Mouse (Mus musculus): ENCODE measurements around the gene Cluh. TPM values are rescaled to one million over a fixed set of nuclear protein-coding genes. Genes with fewer than 3 reads are reported as not detected.

Gene Cluh
- polyA plus RNA-seq, 1 experiment from 2014 or later = 22.5 TPM

GRCm38 (mm10) chr11:74649647-74650551 is 604 bp downstream of the Cluh start:
- H3K27me3 ChIP-seq = no peaks in the 10 kb centered on the region
- peak overlapping the region; percentile 98 for H3K4me3 ChIP-seq
- H3K27ac ChIP-seq = peak overlapping the region; percentile 57
- peak overlapping the region; percentile 89 for H3K9ac ChIP-seq
- WGBS = under 1% methylated on average over 46 of the region's 53 CpGs
- no peaks in the 10 kb centered on the region for H3K9me3 ChIP-seq
- H3K4me1 ChIP-seq = peaks cover 41% of the 10 kb centered on the region
- peak overlapping the region; percentile 89 for H3K4me2 ChIP-seq
- ATAC-seq (ENCODE audit: insufficient number of reproducible peaks, insufficient read depth, low FRiP score, low TSS enrichment, low read depth) = 0 out of 2 replicates have a peak, but pooled peaks have one; percentile 29
- peaks cover 6% of the 10 kb centered on the region for H3K36me3 ChIP-seq

DNA sequence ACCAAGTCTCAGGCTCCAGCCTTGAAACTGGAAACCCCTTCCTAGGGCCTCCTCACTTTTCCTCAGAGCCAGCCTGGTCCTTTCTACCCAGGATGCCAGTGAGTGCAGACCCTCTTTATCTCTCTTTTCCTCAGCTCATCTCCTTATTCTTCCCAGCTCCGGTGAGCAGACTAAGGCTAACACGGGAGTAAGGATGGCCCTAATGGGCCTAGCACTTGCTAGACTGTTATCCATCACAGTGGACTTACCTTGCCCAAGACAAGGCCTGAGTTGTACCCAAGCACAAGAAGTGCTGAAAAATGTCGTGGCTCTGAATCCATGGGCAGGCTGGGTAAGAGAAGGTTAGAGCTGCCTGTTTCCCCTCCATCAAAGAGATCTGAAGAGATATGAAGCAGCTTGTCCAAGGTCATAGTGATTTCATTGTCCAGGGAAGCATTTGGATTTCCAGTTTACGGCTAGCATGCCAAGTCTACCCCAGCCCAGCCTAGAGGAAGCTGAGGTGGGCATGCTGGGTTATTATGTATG is 1.3 kb downstream of the Cluh start:
- ATAC-seq (ENCODE audit: insufficient number of reproducible peaks, insufficient read depth, low FRiP score, low TSS enrichment, low read depth) = no peak
- Histone ChIP-seq H3K27me3 (no peaks in the 10 kb centered on the region), H3K4me1 (peaks cover 41% of the 10 kb centered on the region), H3K36me3 (peaks cover 6% of the 10 kb centered on the region), H3K4me2 (peak overlapping the region; percentile 89), H3K9me3 (no peaks in the 10 kb centered on the region), H3K27ac (peak overlapping the region; percentile 57), H3K9ac (peak overlapping the region; percentile 89), H3K4me3 (peak overlapping the region; percentile 98)
- 61% methylated on average over 4 of the region's 4 CpGs for whole genome bisulfite sequencing

- no peak for ATAC-seq (ENCODE audit: insufficient number of reproducible peaks, insufficient read depth, low FRiP score, low TSS enrichment, low read depth)
- 67% methylated on average over 4 of the region's 4 CpGs for WGBS
- H3K9me3 ChIP-seq = peaks cover 2% of the 10 kb centered on the region; the same call in 1 of the 2 replicates
These were observed 3.5 kb downstream of the Cluh start for GRCm38 (mm10) chr11:74652791-74653191.

GRCm38 (mm10) chr11:74653385-74653784 is 4.1 kb downstream of the Cluh start:
- Histone ChIP-seq H3K9me3 (peaks cover 8% of the 10 kb centered on the region; the same call in 1 of the 2 replicates), H3K36me3 (peaks cover 28% of the 10 kb centered on the region), H3K4me3 (no peak overlapping the region), H3K9ac (peak overlapping the region; percentile 49), H3K27me3 (no peaks in the 10 kb centered on the region), H3K4me1 (peaks cover 41% of the 10 kb centered on the region), H3K4me2 (no peak overlapping the region), H3K27ac (no peak overlapping the region)
- WGBS = 47% methylated on average over 6 of the region's 6 CpGs
- no peak for ATAC-seq (ENCODE audit: insufficient number of reproducible peaks, insufficient read depth, low FRiP score, low TSS enrichment, low read depth)

More at GRCm38 (mm10) chr11:74652791-74653191, 3.5 kb downstream of the Cluh start:
- H3K27ac ChIP-seq = no peak overlapping the region
- peaks cover 22% of the 10 kb centered on the region for H3K36me3 ChIP-seq
- no peaks in the 10 kb centered on the region for H3K27me3 ChIP-seq
- H3K4me1 ChIP-seq = peaks cover 41% of the 10 kb centered on the region
- no peak overlapping the region for H3K4me2 ChIP-seq
- H3K4me3 ChIP-seq = no peak overlapping the region
- H3K9ac ChIP-seq = no peak overlapping the region

- no peaks in the 10 kb centered on the region for H3K27me3 ChIP-seq
- 87% methylated on average over 3 of the region's 3 CpGs for WGBS
- H3K4me2 ChIP-seq = no peak overlapping the region
- ATAC-seq (ENCODE audit: insufficient number of reproducible peaks, insufficient read depth, low FRiP score, low TSS enrichment, low read depth) = no peak
- H3K4me3 ChIP-seq = no peak overlapping the region
- H3K4me1 ChIP-seq = peaks cover 26% of the 10 kb centered on the region
- peaks cover 9% of the 10 kb centered on the region; the same call in 1 of the 2 replicates for H3K9me3 ChIP-seq
- no peak overlapping the region for H3K27ac ChIP-seq
- peaks cover 54% of the 10 kb centered on the region for H3K36me3 ChIP-seq
- no peak overlapping the region for H3K9ac ChIP-seq
These were observed 6.6 kb downstream of the Cluh start for GRCm38 (mm10) chr11:74655941-74656340.

DNA sequence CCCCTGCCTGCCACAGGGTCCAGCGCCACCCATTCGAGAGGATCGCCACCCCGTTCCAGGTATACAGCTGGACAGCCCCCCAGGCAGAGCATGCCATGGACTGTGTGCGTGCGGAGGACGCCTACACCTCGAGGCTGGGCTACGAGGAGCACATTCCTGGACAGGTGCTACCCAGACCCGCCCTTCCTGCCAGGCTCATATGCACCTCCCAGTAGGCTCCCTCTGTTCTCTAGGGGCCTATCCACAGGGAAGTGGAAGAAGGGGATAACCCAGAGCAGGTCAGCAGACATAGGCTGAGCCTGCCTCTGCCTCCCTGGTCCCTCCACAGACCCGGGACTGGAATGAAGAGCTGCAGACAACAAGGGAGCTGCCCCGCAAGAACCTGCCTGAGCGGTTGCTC is 11.0 kb downstream of the Cluh start:
- peak; percentile 39; the same call in 1 of the 2 replicates for ATAC-seq (ENCODE audit: insufficient number of reproducible peaks, insufficient read depth, low FRiP score, low TSS enrichment, low read depth)
- Histone ChIP-seq H3K27me3 (no peaks in the 10 kb centered on the region), H3K9ac (no peak overlapping the region), H3K27ac (no peak overlapping the region), H3K4me3 (no peak overlapping the region), H3K36me3 (peaks cover 91% of the 10 kb centered on the region), H3K4me1 (no peaks in the 10 kb centered on the region), H3K4me2 (no peak overlapping the region), H3K9me3 (peaks cover 9% of the 10 kb centered on the region; the same call in 1 of the 2 replicates)
- 93% methylated on average over 13 of the region's 13 CpGs for WGBS

GRCm38 (mm10) chr11:74661641-74662040 is 12.3 kb downstream of the Cluh start:
- ATAC-seq (ENCODE audit: insufficient number of reproducible peaks, insufficient read depth, low FRiP score, low TSS enrichment, low read depth) = no peak
- no peak overlapping the region for H3K4me2 ChIP-seq
- no peaks in the 10 kb centered on the region for H3K27me3 ChIP-seq
- H3K9ac ChIP-seq = no peak overlapping the region
- H3K9me3 ChIP-seq = peaks cover 9% of the 10 kb centered on the region; the same call in 1 of the 2 replicates
- peaks cover 100% of the 10 kb centered on the region for H3K36me3 ChIP-seq
- no peak overlapping the region for H3K4me3 ChIP-seq
- no peak overlapping the region for H3K27ac ChIP-seq
- WGBS = 94% methylated on average over 19 of the region's 19 CpGs
- H3K4me1 ChIP-seq = no peaks in the 10 kb centered on the region

- Histone ChIP-seq H3K4me3 (no peak overlapping the region), H3K4me1 (no peaks in the 10 kb centered on the region), H3K4me2 (no peak overlapping the region), H3K9ac (no peak overlapping the region), H3K9me3 (peaks cover 9% of the 10 kb centered on the region; the same call in 1 of the 2 replicates), H3K36me3 (peaks cover 100% of the 10 kb centered on the region), H3K27ac (no peak overlapping the region), H3K27me3 (no peaks in the 10 kb centered on the region)
- WGBS = 88% methylated on average over 6 of the region's 6 CpGs
- no peak for ATAC-seq (ENCODE audit: insufficient number of reproducible peaks, insufficient read depth, low FRiP score, low TSS enrichment, low read depth)
These were observed 12.9 kb downstream of the Cluh start for GRCm38 (mm10) chr11:74662221-74662620.

DNA sequence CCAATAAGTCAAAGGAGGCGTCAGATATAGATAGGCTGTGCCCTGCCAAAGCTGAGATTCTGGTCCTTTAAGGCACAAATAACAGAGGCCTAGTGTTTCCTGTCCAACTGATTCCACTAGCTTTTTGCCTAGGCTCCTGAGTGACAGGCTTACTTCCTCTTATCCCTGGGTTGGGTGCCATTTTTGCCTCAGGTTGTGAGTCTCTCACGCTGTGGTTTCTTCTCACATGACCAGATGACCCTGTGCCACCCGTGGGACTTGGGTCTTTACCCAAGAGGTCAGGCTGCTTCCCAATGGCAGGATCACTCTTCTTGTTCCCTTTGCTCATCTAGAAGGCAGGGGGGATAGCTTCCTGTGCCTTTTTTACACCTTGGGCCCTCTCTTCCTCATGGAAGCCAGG is 15.0 kb downstream of the Cluh start:
- H3K4me3 ChIP-seq = no peak overlapping the region
- 80% methylated on average over 3 of the region's 3 CpGs for WGBS
- no peak overlapping the region for H3K9ac ChIP-seq
- H3K4me1 ChIP-seq = no peaks in the 10 kb centered on the region
- peaks cover 95% of the 10 kb centered on the region for H3K36me3 ChIP-seq
- H3K27me3 ChIP-seq = no peaks in the 10 kb centered on the region
- no peak for ATAC-seq (ENCODE audit: insufficient number of reproducible peaks, insufficient read depth, low FRiP score, low TSS enrichment, low read depth)
- no peaks in the 10 kb centered on the region for H3K9me3 ChIP-seq
- no peak overlapping the region for H3K4me2 ChIP-seq
- no peak overlapping the region for H3K27ac ChIP-seq

DNA sequence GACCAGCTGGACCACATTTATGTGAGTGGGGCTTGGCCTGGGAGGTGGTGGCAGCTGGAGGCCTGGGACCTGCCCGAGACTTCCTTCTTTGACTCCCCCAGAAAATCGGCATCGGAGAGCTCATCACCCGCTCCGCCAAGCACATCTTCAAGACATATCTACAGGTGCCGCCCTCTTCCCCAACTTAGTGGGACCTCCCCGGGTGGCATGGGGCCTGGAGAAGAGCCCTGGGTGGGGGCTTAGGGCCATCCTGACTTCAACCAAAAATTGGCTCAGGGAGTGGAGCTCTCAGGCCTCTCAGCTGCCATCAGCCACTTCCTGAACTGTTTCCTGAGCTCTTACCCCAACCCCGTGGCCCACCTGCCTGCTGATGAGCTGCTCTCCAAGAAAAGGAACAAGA is 15.6 kb downstream of the Cluh start:
- H3K9ac ChIP-seq = no peak overlapping the region
- no peak overlapping the region for H3K27ac ChIP-seq
- H3K27me3 ChIP-seq = no peaks in the 10 kb centered on the region
- 93% methylated on average over 8 of the region's 8 CpGs for WGBS
- no peaks in the 10 kb centered on the region for H3K4me1 ChIP-seq
- no peak overlapping the region for H3K4me2 ChIP-seq
- no peak for ATAC-seq (ENCODE audit: insufficient number of reproducible peaks, insufficient read depth, low FRiP score, low TSS enrichment, low read depth)
- no peak overlapping the region for H3K4me3 ChIP-seq
- H3K9me3 ChIP-seq = no peaks in the 10 kb centered on the region
- peaks cover 95% of the 10 kb centered on the region for H3K36me3 ChIP-seq

DNA sequence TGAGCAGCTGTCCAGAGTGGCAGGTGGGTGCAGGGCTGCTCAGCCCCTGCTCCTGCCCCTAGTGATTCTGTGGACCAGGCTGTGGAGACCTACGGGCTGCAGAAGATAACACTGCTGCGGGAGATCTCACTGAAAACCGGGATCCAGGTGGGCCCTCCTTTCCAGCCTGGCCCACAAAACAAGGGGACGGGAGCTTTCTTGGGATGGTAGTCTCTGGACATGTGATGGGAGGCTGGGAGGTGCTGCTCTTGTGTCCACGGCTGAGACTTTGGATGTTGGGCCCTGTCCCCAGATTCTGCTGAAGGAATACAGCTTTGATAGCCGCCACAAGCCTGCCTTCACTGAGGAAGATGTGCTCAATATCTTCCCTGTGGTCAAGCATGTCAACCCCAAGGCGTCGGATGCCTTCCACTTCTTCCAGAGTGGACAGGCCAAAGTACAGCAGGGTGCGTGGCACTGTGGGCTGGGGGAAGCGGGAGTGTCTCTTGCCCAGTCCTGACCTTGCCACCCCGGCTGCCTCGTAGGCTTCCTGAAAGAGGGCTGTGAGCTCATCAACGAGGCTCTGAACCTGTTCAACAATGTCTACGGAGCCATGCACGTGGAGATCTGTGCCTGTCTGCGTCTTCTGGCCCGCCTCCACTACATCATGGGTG is 16.5 kb downstream of the Cluh start:
- H3K36me3 ChIP-seq = peaks cover 90% of the 10 kb centered on the region
- ATAC-seq (ENCODE audit: insufficient number of reproducible peaks, insufficient read depth, low FRiP score, low TSS enrichment, low read depth) = no peak

More for the DNA sequence above, 16.5 kb downstream of the Cluh start:
- no peaks in the 10 kb centered on the region for H3K4me1 ChIP-seq
- WGBS = 95% methylated on average over 17 of the region's 17 CpGs
- H3K27me3 ChIP-seq = no peaks in the 10 kb centered on the region
- no peaks in the 10 kb centered on the region for H3K9me3 ChIP-seq
- H3K4me2 ChIP-seq = no peak overlapping the region
- H3K27ac ChIP-seq = no peak overlapping the region
- no peak overlapping the region for H3K4me3 ChIP-seq
- no peak overlapping the region for H3K9ac ChIP-seq
